7 mouse cellular contexts compared by ENCODE assay signal in the genomic region with DNA sequence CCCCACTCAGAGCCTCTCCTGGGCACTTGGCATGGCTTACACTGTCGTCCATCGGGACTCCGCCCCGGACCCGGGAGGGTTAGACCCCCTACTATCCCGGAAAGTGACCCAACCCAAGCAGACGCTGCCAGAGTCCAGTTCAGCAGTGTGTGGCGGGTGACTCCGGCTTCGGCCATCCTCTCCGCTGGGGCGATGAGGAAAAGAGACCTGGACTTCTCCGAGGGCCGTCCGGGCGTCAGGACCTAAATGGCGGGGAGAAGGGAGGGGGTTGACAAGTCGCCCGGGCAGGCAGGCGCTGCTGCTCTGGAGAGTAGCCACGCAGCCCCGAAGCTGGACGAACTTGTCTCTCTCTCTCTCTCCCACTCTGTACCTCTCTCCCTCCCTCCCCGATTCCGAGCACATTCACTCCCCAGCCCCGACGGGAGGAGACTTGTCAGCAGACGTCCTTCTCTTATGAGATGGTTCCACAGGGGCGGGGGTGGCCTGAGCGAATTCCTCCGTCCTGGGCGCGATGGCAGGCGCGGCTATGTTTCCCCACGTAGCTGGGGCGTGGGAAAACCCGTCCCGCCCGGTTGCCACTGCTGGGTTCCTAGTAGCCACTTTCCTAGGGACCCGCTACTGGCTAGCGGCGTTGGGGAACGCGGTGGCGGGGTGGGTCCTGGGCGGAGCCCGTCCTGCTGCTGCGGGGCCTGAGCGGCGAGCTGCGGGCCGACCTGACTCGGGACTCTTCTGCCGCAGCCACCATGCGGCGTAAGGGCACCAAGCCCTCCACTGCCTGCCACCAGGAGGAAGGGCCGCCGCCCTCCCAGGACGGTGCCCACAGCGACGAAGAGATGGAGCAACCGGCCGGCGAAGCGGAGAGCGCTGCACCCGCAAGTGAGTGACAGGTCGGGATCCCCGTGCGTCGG. TPM values are rescaled to one million over a fixed set of nuclear protein-coding genes. Genes with fewer than 3 reads are reported as not detected.
DNase-seq lines count a peak whose midpoint lies in the region; ATAC-seq lines count a peak whose summit lies in the region.

No protein-coding gene starts in this region.

- ATAC-seq in common myeloid progenitor, adult 5-6 weeks (replicated peaks; ENCODE audit: low read depth, poor library complexity, severe bottlenecking): peak; percentile 51
- ATAC-seq in midbrain, embryonic 11.5 days (ENCODE audit: low FRiP score): peak; percentile 63

- peak; percentile 79 for DNase-seq in adipocyte (ENCODE audit: low spot score)
- peak; percentile 57 for DNase-seq in gastrocnemius, postnatal 10 days
- peak; percentile 71 for DNase-seq in induced T-regulatory cell, adult 2 months (ENCODE audit: low read depth)
- peak; percentile 83 for DNase-seq in limb, embryonic 10.5 days (ENCODE audit: low spot score)
- DNase-seq in midbrain, embryonic 11.5 days (ENCODE audit: low spot score, missing footprints): peak; percentile 95
- peak; percentile 27 for DNase-seq in skeletal muscle tissue, adult 2 months (ENCODE audit: low read depth, low spot score)

- H3K4me3 ChIP-seq in limb, embryonic 10.5 days: peak overlapping the region; percentile 99
- peak overlapping the region; percentile 98 for H3K4me3 ChIP-seq in midbrain, embryonic 11.5 days (ENCODE audit: low read depth, low read length)

- H3K27ac ChIP-seq in limb, embryonic 10.5 days: peak overlapping the region; percentile 95
- H3K27ac ChIP-seq in midbrain, embryonic 11.5 days (ENCODE audit: low read depth, low read length): peak overlapping the region; percentile 88

- H3K9me3 ChIP-seq in limb, embryonic 10.5 days (replicated peaks): no peaks in the 10 kb centered on the region
- H3K9me3 ChIP-seq in midbrain, embryonic 11.5 days (ENCODE audit: control insufficient read depth, low read length): no peaks in the 10 kb centered on the region; the same call in 1 of the 2 replicates

- WGBS in limb, embryonic 10.5 days: under 1% methylated on average over 72 of the region's 72 CpGs
- WGBS in midbrain, embryonic 11.5 days: under 1% methylated on average over 70 of the region's 72 CpGs

- H3K36me3 ChIP-seq in limb, embryonic 10.5 days: peaks cover 25% of the 10 kb centered on the region
- H3K36me3 ChIP-seq in midbrain, embryonic 11.5 days (ENCODE audit: control insufficient read depth, insufficient read depth, low read length): no peaks in the 10 kb centered on the region

- H3K27me3 ChIP-seq in limb, embryonic 10.5 days (ENCODE audit: low read depth, poor library complexity, severe bottlenecking): no peaks in the 10 kb centered on the region
- no peaks in the 10 kb centered on the region for H3K27me3 ChIP-seq in midbrain, embryonic 11.5 days (ENCODE audit: control insufficient read depth, insufficient read depth, low read length)

- H3K9ac ChIP-seq in midbrain, embryonic 11.5 days (ENCODE audit: low read length): peak overlapping the region; percentile 98

- H3K4me1 ChIP-seq in limb, embryonic 10.5 days: peaks cover 12% of the 10 kb centered on the region
- peaks cover 13% of the 10 kb centered on the region for H3K4me1 ChIP-seq in midbrain, embryonic 11.5 days (ENCODE audit: control insufficient read depth, insufficient read depth, low read length)

- peak overlapping the region; percentile 61 for H3K4me2 ChIP-seq in midbrain, embryonic 11.5 days

RNA-seq across cellular contexts. Expression of gene Smc4, which starts 1.1 kb away (rescaled TPM):
- 723 and 854 TPM in 2 replicates for total RNA-seq in common myeloid progenitor, adult 5-6 weeks (2017)
- 10 to 100 TPM; 24.1 to 33.2 TPM for total RNA-seq in gastrocnemius, postnatal 10 days (2021)
- 136 and 176 TPM in 2 replicates for polyA plus RNA-seq in limb, embryonic 10.5 days (2016; fragmentation: Nextera tagmentation; extraction: Ambion mirVana)
- polyA plus RNA-seq in midbrain, embryonic 11.5 days (2014; fragmentation: Nextera tagmentation; extraction: Ambion mirVana): 219 and 241 TPM in 2 replicates

RNA-seq across cellular contexts. Expression of gene Ift80, which starts 1.2 kb away (rescaled TPM):
- 23.0 and 23.9 TPM in 2 replicates for total RNA-seq in common myeloid progenitor, adult 5-6 weeks (2017)
- 1 to 10 TPM; 4.9 to 7.4 TPM for total RNA-seq in gastrocnemius, postnatal 10 days (2021)
- polyA plus RNA-seq in limb, embryonic 10.5 days (2016; fragmentation: Nextera tagmentation; extraction: Ambion mirVana): 16.8 and 19.6 TPM in 2 replicates
- 21.7 and 26.2 TPM in 2 replicates for polyA plus RNA-seq in midbrain, embryonic 11.5 days (2014; fragmentation: Nextera tagmentation; extraction: Ambion mirVana)

RNA-seq across cellular contexts. Expression of gene Trim59, which starts 39.0 kb away (rescaled TPM):
- 30.8 and 46.2 TPM in 2 replicates for total RNA-seq in common myeloid progenitor, adult 5-6 weeks (2017)
- total RNA-seq in gastrocnemius, postnatal 10 days (2021): 10 to 100 TPM in 1 of 2 experiments, 1 to 10 TPM in 1; 7.8 to 12.1 TPM
- 180 and 192 TPM in 2 replicates for polyA plus RNA-seq in limb, embryonic 10.5 days (2016; fragmentation: Nextera tagmentation; extraction: Ambion mirVana)
- polyA plus RNA-seq in midbrain, embryonic 11.5 days (2014; fragmentation: Nextera tagmentation; extraction: Ambion mirVana): 208 and 216 TPM in 2 replicates

Comparison
In these comparisons a context has a peak if more than half of its experiments do, and no peak if none do; other contexts are left out.
1. Peak in every context shown above with its lines: DNase-seq, ATAC-seq, H3K4me3 ChIP-seq and H3K27ac ChIP-seq.
2. DNase-seq: peak in every context shown above with its lines; median percentile 95 in midbrain, embryonic 11.5 days; 83 in limb, embryonic 10.5 days; 79 in adipocyte; 71 in induced T-regulatory cell, adult 2 months; 57 in gastrocnemius, postnatal 10 days; 27 in skeletal muscle tissue, adult 2 months.
3. RNA of gene Smc4, which starts 1.1 kb away (total RNA-seq): 723 to 854 TPM in common myeloid progenitor, adult 5-6 weeks; 24.1 to 33.2 TPM in gastrocnemius, postnatal 10 days; every median in the first group is over 10 times any median in the second.